Mouse (Mus musculus) limb, embryonic 13.5 days (tissue): ENCODE data around the gene Sncb. TPM values are rescaled to one million over a fixed set of nuclear protein-coding genes. Genes with fewer than 3 reads are reported as not detected.

Experiments used
- ATAC-seq: fragments of 200-750 bp; cut with Nextera tagmentation; 2 replicates; pipeline ENCODE4 v1.8.0; 2017; ENCODE audit warnings: low read depth, moderate number of reproducible peaks, moderate TSS enrichment; ENCODE audit not compliant: low FRiP score
- H3K27ac ChIP-seq: fragments of 300-500 bp; sonication (generic); 2 replicates; pipeline ENCODE4 v1.5.1; 2015; ENCODE audit warnings: inconsistent platforms, mild to moderate bottlenecking, moderate library complexity
- H3K27me3 ChIP-seq: fragments of 300-500 bp; sonication (generic); 2 replicates; pipeline ENCODE4 v1.6.1; 2015; ENCODE audit warnings: mild to moderate bottlenecking, inconsistent platforms
- H3K36me3 ChIP-seq: fragments of 300-500 bp; sonication (generic); 2 replicates; pipeline ENCODE4 v1.6.1; 2015; ENCODE audit warnings: inconsistent platforms, mild to moderate bottlenecking, moderate library complexity
- H3K4me1 ChIP-seq: fragments of 300-500 bp; sonication (generic); 2 replicates; pipeline ENCODE4 v1.6.1; 2015; ENCODE audit warnings: inconsistent platforms
- H3K4me2 ChIP-seq: fragments of 300-500 bp; sonication (generic); replicated peaks from 2 replicates; pipeline ENCODE4 v1.6.1; 2015; ENCODE audit warnings: inconsistent platforms, mild to moderate bottlenecking, moderate library complexity
- H3K4me3 ChIP-seq: fragments of 300-500 bp; sonication (generic); 2 replicates; pipeline ENCODE4 v1.5.1; 2015; ENCODE audit warnings: moderate library complexity, mild to moderate bottlenecking, inconsistent platforms
- H3K9ac ChIP-seq: fragments of 300-500 bp; sonication (generic); 2 replicates; pipeline ENCODE4 v1.6.1; 2015; ENCODE audit warnings: mild to moderate bottlenecking, inconsistent platforms
- H3K9me3 ChIP-seq: fragments of 300-500 bp; sonication (generic); 2 replicates; pipeline ENCODE4 v1.6.1; 2016; ENCODE audit warnings: inconsistent platforms
- WGBS: fragments of 180-500 bp; shearing (Covaris S2); methylation state at CpG from one replicate; pipeline ENCODE4 v1.1.7; 2015; 5-methylcytosine and 5-hydroxymethylcytosine counted together
- polyA plus RNA-seq: library from polyadenylated mRNA; unstranded; fragments of >200 nt; fragmentation: Nextera tagmentation; extraction: Ambion mirVana; gene quantifications from 2 replicates; pipeline ENCODE4 v1.2.1, GENCODE M21; 2015

Sncb gene
- polyA plus RNA-seq, 1 experiment from 2014 or later: not detected

DNA sequence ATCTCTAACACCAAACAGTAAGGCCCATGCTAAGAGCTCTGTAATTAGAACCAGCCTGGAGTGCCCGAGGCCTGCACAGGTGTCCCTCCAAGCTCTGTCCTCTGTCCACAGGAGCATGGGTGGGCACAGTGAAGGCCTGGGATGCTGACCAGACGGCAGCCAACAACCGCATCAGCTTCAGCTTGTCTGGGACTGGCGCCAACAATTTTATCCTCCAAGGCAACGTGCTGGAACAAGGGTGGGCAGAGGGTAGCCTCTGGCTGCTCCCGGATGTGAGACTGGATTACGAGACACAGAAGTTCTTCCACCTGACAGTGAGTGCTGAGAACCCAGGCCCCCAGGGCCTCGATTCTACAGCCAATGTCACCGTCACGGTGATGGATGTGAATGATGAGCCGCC lies 40.3 kb downstream of the Sncb start:
- no peak overlapping the region for H3K27ac ChIP-seq
- peaks cover 4% of the 10 kb centered on the region; the same call in 1 of the 2 replicates for H3K27me3 ChIP-seq
- H3K4me2 ChIP-seq: no peak overlapping the region
- H3K9me3 ChIP-seq: 0 out of 2 replicates have a peak, but pooled peaks cover 4% of the 10 kb centered on the region
- no peaks in the 10 kb centered on the region for H3K36me3 ChIP-seq
- H3K4me3 ChIP-seq: no peak overlapping the region
- 59% methylated on average over 11 of the region's 11 CpGs for WGBS
- H3K9ac ChIP-seq: no peak overlapping the region
- H3K4me1 ChIP-seq: no peaks in the 10 kb centered on the region
- no peak for ATAC-seq

DNA sequence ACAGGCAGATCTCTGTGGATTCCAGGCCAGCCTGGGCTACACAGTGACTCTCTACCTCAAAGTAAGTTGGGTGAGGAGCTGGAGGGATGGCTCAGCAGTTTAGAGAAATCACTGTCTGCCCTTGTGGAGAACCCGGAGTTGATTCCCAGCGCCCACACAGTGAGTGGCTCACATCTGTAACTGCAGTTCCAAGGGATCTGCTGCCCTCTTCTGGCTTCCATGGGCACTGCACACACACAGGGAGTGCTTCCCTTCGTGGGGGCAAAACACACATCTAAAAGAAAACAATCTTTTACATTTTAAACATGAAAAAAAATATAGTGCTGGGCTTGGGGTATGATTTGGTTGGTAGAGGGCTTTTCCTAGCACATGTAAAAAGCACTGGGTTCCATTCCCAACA lies 43.3 kb downstream of the Sncb start:
- H3K9ac ChIP-seq: no peak overlapping the region
- H3K4me2 ChIP-seq: no peak overlapping the region
- no peak overlapping the region for H3K4me3 ChIP-seq
- no peak overlapping the region for H3K27ac ChIP-seq
- H3K9me3 ChIP-seq: 0 out of 2 replicates have a peak, but pooled peaks cover 4% of the 10 kb centered on the region
- peaks cover 4% of the 10 kb centered on the region; the same call in 1 of the 2 replicates for H3K27me3 ChIP-seq
- no peaks in the 10 kb centered on the region for H3K36me3 ChIP-seq
- WGBS: 84% methylated on average over 3 of the region's 3 CpGs
- no peak for ATAC-seq
- no peaks in the 10 kb centered on the region for H3K4me1 ChIP-seq

DNA sequence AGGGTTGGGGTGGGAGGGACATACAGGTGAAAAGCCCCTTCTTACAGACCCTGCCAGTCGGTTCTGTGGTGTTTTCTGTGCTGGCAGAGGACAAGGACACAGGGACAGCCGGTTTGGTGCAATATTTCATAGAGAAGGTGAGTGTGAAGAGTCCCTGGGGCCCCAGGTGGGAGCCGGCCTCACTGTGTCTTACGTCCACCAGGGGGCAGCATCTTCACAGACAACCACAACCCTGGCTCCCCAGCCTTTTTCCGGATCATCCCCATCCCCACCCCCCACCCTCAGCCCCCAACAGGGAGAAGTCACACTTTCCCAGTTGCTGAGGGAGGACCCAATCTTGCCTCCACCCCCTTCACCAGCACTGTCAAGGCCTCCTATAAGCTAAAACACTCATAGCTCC lies 49.5 kb downstream of the Sncb start:
- H3K36me3 ChIP-seq: no peaks in the 10 kb centered on the region
- no peaks in the 10 kb centered on the region for H3K9me3 ChIP-seq
- no peak overlapping the region for H3K4me3 ChIP-seq
- H3K27me3 ChIP-seq: peaks cover 8% of the 10 kb centered on the region; the same call in 1 of the 2 replicates
- 2% methylated on average over 5 of the region's 5 CpGs for WGBS
- no peak overlapping the region for H3K9ac ChIP-seq
- H3K4me2 ChIP-seq: no peak overlapping the region
- H3K4me1 ChIP-seq: no peaks in the 10 kb centered on the region
- no peak for ATAC-seq
- no peak overlapping the region for H3K27ac ChIP-seq

DNA sequence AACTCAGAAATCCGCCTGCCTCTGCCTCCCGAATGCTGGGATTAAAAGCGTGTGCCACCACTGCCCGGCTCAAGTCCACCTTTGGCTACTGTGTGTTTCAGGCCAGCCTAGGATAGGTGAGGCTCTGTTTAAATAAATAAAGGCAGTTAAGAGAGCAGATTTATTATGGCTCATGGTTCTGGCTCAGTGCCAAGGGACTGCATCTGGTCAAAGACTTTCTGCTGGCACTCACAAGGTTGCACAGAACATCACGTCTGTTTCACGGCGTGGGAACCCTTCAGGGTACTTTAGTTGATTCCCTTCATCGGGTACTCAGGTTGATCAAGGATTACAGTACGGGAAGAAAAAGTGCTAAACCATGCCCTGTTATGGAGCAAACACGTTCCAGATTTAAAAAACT lies 51.4 kb downstream of the Sncb start:
- Histone ChIP-seq H3K9me3 (no peaks in the 10 kb centered on the region), H3K4me2 (no peak overlapping the region), H3K4me3 (no peak overlapping the region), H3K27me3 (peaks cover 8% of the 10 kb centered on the region; the same call in 1 of the 2 replicates), H3K9ac (no peak overlapping the region), H3K27ac (no peak overlapping the region), H3K36me3 (no peaks in the 10 kb centered on the region), H3K4me1 (no peaks in the 10 kb centered on the region)
- no peak for ATAC-seq
- WGBS: 51% methylated on average over 10 of the region's 10 CpGs

DNA sequence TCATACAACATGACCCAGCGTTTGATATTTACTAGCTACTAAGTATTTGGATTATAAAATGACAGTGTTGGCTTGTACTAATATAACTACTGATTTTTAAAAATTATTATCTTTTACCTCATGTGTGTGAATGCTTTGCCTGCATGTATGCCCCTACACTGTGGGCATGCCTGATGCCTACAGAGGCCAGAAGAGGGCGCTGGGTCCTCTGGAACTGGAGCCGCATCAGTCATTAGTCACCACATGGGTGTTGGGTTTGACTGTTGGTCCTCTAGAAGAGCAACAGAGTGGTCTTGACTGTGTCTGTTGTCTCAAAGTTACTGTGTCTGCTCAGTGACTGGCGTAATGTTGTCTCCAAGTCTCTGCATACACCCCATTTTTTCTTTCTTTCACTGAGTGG lies 52.0 kb downstream of the Sncb start:
- Histone ChIP-seq H3K27ac (no peak overlapping the region), H3K4me2 (no peak overlapping the region), H3K4me3 (no peak overlapping the region), H3K9ac (no peak overlapping the region), H3K36me3 (no peaks in the 10 kb centered on the region), H3K4me1 (no peaks in the 10 kb centered on the region), H3K27me3 (peaks cover 8% of the 10 kb centered on the region; the same call in 1 of the 2 replicates), H3K9me3 (no peaks in the 10 kb centered on the region)
- 39% methylated on average over 4 of the region's 4 CpGs for WGBS
- ATAC-seq: no peak

DNA sequence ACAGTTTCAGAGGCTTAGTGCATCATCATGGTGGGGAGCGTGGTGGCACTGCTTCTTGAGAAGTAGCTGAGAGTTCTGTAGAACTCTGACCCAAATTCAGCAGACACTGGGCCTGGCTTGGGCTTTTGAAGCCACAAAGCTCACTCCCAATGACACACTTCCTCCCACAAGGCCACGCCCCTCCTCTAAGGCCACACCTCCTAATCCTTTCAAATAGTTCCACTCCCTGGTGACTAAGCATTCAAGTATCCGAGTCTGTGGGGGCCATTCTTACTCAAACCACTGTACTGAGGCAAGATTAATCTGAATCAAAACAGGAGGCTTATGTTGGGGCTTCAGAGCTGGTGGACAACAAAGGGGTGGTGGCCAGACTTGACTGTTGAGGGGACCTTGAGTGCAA lies 55.5 kb downstream of the Sncb start:
- no peak for ATAC-seq
- Histone ChIP-seq H3K9me3 (no peaks in the 10 kb centered on the region), H3K36me3 (no peaks in the 10 kb centered on the region), H3K4me2 (no peak overlapping the region), H3K4me1 (no peaks in the 10 kb centered on the region), H3K27ac (no peak overlapping the region), H3K9ac (no peak overlapping the region), H3K4me3 (no peak overlapping the region), H3K27me3 (peaks cover 4% of the 10 kb centered on the region; the same call in 1 of the 2 replicates)
- WGBS: 80% methylated on average over 3 of the region's 3 CpGs

Other genes starting within 250 kb of the Sncb start
- 150 and 156 TPM in 2 replicates for gene 4833439L19Rik, start 201.2 kb downstream of the Sncb start, polyA plus RNA-seq
- 33.6 and 39.5 TPM in 2 replicates for gene Arl10, start 191.6 kb downstream of the Sncb start, polyA plus RNA-seq
- gene Nop16, start 176.5 kb downstream of the Sncb start, polyA plus RNA-seq: 91.5 and 91.9 TPM in 2 replicates
- gene Higd2a, start 176.4 kb downstream of the Sncb start, polyA plus RNA-seq: 165 and 168 TPM in 2 replicates
- 30.3 and 31.2 TPM in 2 replicates for gene Cltb, start 155.3 kb downstream of the Sncb start, polyA plus RNA-seq
- 85.8 and 90.0 TPM in 2 replicates for gene Faf2, start 144.8 kb downstream of the Sncb start, polyA plus RNA-seq
- gene Rnf44, start 72.7 kb downstream of the Sncb start, polyA plus RNA-seq: 57.3 and 60.4 TPM in 2 replicates
- gene Cdhr2, start 65.1 kb downstream of the Sncb start, polyA plus RNA-seq: 0.05 TPM in 2 replicates
- gene Gprin1, start 16.7 kb downstream of the Sncb start, polyA plus RNA-seq: 0.15 and 0.20 TPM in 2 replicates
- gene Eif4e1b, start 17.4 kb upstream of the Sncb start, polyA plus RNA-seq: not detected in 2 replicates
- 4.7 and 4.9 TPM in 2 replicates for gene Tspan17, start 22.8 kb upstream of the Sncb start, polyA plus RNA-seq
- gene Unc5a, start 182.8 kb upstream of the Sncb start, polyA plus RNA-seq: 0.86 and 1.2 TPM in 2 replicates